Mouse (Mus musculus) right cerebral cortex, postnatal 10 days (tissue): ENCODE results near the gene Olfr1167.
"Not testable (repeated sequence)": the region's sequence is repeated elsewhere in the genome, so short reads cannot be mapped to it uniquely, and the experiment has no call there.

ENCODE experiments used
- DNase-seq, 2 experiments: peaks; one replicate each; pipeline ENCODE4 v3.0.0; 2021; ENCODE audit warnings: low spot score in 2 of 2

Gene Olfr1167

DNA sequence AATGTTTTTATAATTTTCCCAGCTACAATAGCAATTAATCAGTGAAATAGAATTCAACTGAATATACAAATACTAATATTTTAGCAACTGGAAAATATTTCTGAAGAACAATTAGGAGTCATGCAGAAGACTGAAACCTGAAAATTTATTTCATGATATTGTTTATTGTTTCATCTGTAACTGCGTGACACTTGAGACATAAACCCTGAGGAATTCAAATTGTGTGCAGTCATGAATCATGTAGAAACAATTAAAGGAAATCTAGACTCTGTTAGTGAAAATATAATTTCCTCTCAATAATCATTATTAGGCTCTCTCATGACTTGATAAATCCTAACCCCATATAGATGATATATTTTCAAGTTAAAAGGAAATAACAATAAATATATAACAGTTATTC lies at the start of gene Olfr1167:
Gene Olfr1167 (minus strand): TSS at position 101 of the 400 bp plus-strand sequence.
- not testable (repeated sequence) for DNase-seq

DNA sequence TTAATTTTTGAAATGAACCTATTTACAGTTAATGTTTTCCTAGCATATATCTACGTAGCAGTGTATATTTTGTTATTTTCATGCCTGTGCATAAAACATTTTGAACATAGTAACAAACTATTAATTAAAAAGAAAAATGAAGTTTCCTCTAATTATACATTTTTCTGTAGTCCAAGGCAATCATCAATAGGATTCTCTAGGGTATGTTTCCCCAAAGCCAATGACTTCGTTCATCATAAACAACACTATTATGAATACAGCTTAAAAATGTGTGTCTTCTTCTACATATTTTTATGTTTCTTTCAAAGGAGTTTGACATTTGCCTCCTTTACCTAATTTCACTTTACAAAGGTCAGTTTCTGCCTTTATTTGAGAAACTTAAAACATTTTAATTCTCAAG lies 26.6 kb upstream of the Olfr1167 start, which contains the start of gene Olfr1168:
Gene Olfr1168 (plus strand): TSS at position 301 of the 400 bp plus-strand sequence.
- no peak for DNase-seq

- no peak for DNase-seq
Observed at GRCm38 (mm10) chr2:88128172-88128571, 26.8 kb downstream of the Olfr1167 start, which contains the start of gene Olfr1166. Olfr1166 (minus strand) TSS chr2:88128272.
